Mouse (Mus musculus): Measurements from ENCODE around the gene Scnn1b.

Gene Scnn1b

DNA sequence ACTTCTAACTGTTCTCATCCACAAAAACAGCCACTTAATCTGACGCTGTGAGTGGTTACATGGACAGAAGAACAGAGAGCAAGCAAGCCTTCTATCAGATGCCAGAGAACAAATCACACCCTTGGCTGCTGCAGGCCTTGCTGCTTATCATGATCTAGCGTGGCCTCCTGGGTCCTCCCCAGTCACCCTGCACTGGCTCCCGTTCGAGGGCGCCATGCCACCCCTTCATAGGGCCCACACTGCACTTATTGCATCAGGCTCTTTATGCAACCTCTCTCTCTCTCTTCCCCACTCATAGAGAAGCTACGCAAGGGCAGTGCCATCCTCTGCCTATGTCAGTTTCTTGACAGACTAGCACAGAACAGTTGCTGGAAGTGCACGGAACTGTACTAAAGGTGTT, 101.3 kb downstream of the Scnn1b start:
- DNase-seq (ENCODE audit: extremely low spot score) = no peak
